21 mouse cellular contexts compared by ENCODE assay signal in the genomic region with DNA sequence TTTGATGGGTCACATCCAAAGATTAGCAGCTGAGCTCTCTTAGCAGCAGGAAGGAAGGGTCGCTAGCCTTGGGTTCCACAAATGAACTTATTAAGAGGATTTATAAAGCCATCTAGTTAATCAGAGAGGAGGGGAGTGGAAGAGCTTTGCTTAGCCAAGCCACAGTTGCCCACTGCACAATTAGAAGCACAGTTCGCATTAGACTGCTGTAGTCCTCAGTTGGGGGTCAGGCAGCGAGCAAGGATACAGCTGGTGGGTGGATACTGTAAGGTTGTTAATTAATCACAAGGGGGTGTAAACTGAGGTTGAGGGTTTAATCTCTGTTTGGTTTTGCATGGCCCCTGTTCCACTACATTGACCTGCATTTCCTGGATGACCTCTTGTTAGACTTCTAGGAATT.
A peak's percentile ranks its signal among the peaks of the same experiment; 100 is the strongest.
DNase-seq lines count a peak whose midpoint lies in the region; ATAC-seq and TF ChIP-seq lines count a peak whose summit lies in the region.
"Had no signal": no experiment of that assay in that cellular context is flagged by ENCODE, and none has a peak within 500 bp of the region (broad histone marks: within the 10 kb centered on the region; RNA-seq: fewer than 3 reads in every experiment).

No protein-coding gene starts in this region.

- WGBS in hindbrain, embryonic 13.5 days: 45% methylated on average over 3 of the region's 3 CpGs
- WGBS in hindbrain, embryonic 12.5 days: 63% methylated on average over 3 of the region's 3 CpGs
- 29% methylated on average over 3 of the region's 3 CpGs for WGBS in forebrain, embryonic 15.5 days

- H3K27me3 ChIP-seq in hindbrain, embryonic 13.5 days: no peaks in the 10 kb centered on the region
- H3K27me3 ChIP-seq in hindbrain, embryonic 12.5 days: no peaks in the 10 kb centered on the region
- no peaks in the 10 kb centered on the region for H3K27me3 ChIP-seq in forebrain, embryonic 15.5 days
- H3K27me3 ChIP-seq: embryonic facial prominence, embryonic 15.5 days; heart, embryonic 13.5 days had no signal

- H3K4me1 ChIP-seq in hindbrain, embryonic 13.5 days (replicated peaks): peaks cover 17% of the 10 kb centered on the region
- H3K4me1 ChIP-seq in hindbrain, embryonic 12.5 days: peaks cover 10% of the 10 kb centered on the region
- peaks cover 23% of the 10 kb centered on the region for H3K4me1 ChIP-seq in forebrain, embryonic 15.5 days
- H3K4me1 ChIP-seq: embryonic facial prominence, embryonic 15.5 days; heart, embryonic 13.5 days had no signal

- H3K4me2 ChIP-seq in hindbrain, embryonic 13.5 days: no peak overlapping the region
- no peak overlapping the region for H3K4me2 ChIP-seq in hindbrain, embryonic 12.5 days (replicated peaks)
- H3K4me2 ChIP-seq in forebrain, embryonic 15.5 days (replicated peaks): no peak overlapping the region
- H3K4me2 ChIP-seq: embryonic facial prominence, embryonic 15.5 days; heart, embryonic 13.5 days; hindbrain, embryonic 14.5 days had no signal

- H3K9me3 ChIP-seq in hindbrain, embryonic 13.5 days: no peaks in the 10 kb centered on the region
- no peaks in the 10 kb centered on the region for H3K9me3 ChIP-seq in hindbrain, embryonic 12.5 days (replicated peaks)
- no peaks in the 10 kb centered on the region for H3K9me3 ChIP-seq in forebrain, embryonic 15.5 days
- H3K9me3 ChIP-seq: embryonic facial prominence, embryonic 15.5 days; heart, embryonic 13.5 days had no signal

- TF ChIP-seq CTCF in layer of hippocampus, adult 2 months (conservative IDR thresholded peaks at IDR 0.05): no peak
- no peak for TF ChIP-seq CTCF in brain, embryonic 14.5 days (IDR thresholded peaks at IDR 0.05; ENCODE audit: borderline replicate concordance, extremely low read depth, insufficient read depth, insufficient read length)

- 0 out of 2 replicates have a peak, but pooled peaks have one; percentile 24 for ATAC-seq in hindbrain, embryonic 13.5 days (ENCODE audit: low FRiP score)
- no peak for ATAC-seq in hindbrain, embryonic 12.5 days (ENCODE audit: low FRiP score)
- ATAC-seq in forebrain, embryonic 15.5 days (replicated peaks): peak; percentile 51; the same call in 1 of the 2 replicates
- ATAC-seq in granulocyte monocyte progenitor cell, adult 5-6 weeks (replicated peaks; ENCODE audit: poor library complexity, severe bottlenecking): no peak

- no peak overlapping the region for H3K27ac ChIP-seq in hindbrain, embryonic 13.5 days
- H3K27ac ChIP-seq in hindbrain, embryonic 12.5 days: no peak overlapping the region
- peak overlapping the region; percentile 14; the same call in 1 of the 2 replicates for H3K27ac ChIP-seq in layer of hippocampus, adult 2 months
- H3K27ac ChIP-seq in forebrain, embryonic 15.5 days (replicated peaks): no peak overlapping the region
- H3K27ac ChIP-seq: embryonic facial prominence, embryonic 15.5 days; gastrocnemius, adult 2 months; heart, embryonic 13.5 days; hindbrain, embryonic 14.5 days had no signal

- no peak for DNase-seq in layer of hippocampus, adult 2 months (ENCODE audit: low spot score in 2 of 2)
- DNase-seq in layer of hippocampus, adult 18-20 months (ENCODE audit: low spot score in 2 of 2): no peak
- DNase-seq in brain, embryonic 14.5 days (ENCODE audit: low read depth): peak; percentile 74
- no peak for DNase-seq in liver
- DNase-seq: adrenal gland, adult 2 months; adrenal gland, postnatal 25 days; cerebellum, adult 2 months; cerebellum, postnatal 10 days; embryo, embryonic 11 days; gastrocnemius, adult 2 months; gastrocnemius, postnatal 25 days; heart, adult 11 months; heart, postnatal 36 days had no signal

- no peak overlapping the region for H3K9ac ChIP-seq in hindbrain, embryonic 13.5 days
- no peak overlapping the region for H3K9ac ChIP-seq in hindbrain, embryonic 12.5 days
- no peak overlapping the region for H3K9ac ChIP-seq in forebrain, embryonic 15.5 days (replicated peaks)
- H3K9ac ChIP-seq: embryonic facial prominence, embryonic 15.5 days; heart, embryonic 13.5 days; hindbrain, embryonic 14.5 days had no signal

- H3K36me3 ChIP-seq in hindbrain, embryonic 13.5 days: no peaks in the 10 kb centered on the region
- no peaks in the 10 kb centered on the region for H3K36me3 ChIP-seq in hindbrain, embryonic 12.5 days
- H3K36me3 ChIP-seq in forebrain, embryonic 15.5 days: no peaks in the 10 kb centered on the region
- H3K36me3 ChIP-seq: embryonic facial prominence, embryonic 15.5 days; heart, embryonic 13.5 days had no signal

- no peak overlapping the region for H3K4me3 ChIP-seq in hindbrain, embryonic 13.5 days
- no peak overlapping the region for H3K4me3 ChIP-seq in hindbrain, embryonic 12.5 days
- no peak overlapping the region for H3K4me3 ChIP-seq in layer of hippocampus, adult 2 months
- no peak overlapping the region for H3K4me3 ChIP-seq in forebrain, embryonic 15.5 days
- H3K4me3 ChIP-seq: embryonic facial prominence, embryonic 15.5 days; erythroblast, embryonic 14.5 days; gastrocnemius, adult 2 months; heart, embryonic 13.5 days had no signal

- no peak for TF ChIP-seq POLR2A in brain, embryonic 14.5 days (IDR thresholded peaks at IDR 0.05; ENCODE audit: borderline replicate concordance, extremely low read depth, insufficient read depth, insufficient read length, poor library complexity, severe bottlenecking)

Comparison
In these comparisons a context has a peak if more than half of its experiments do, and no peak if none do; other contexts are left out.
1. ATAC-seq: peak in hindbrain, embryonic 13.5 days (single experiment) and forebrain, embryonic 15.5 days (single experiment); none in hindbrain, embryonic 12.5 days (single experiment) and granulocyte monocyte progenitor cell, adult 5-6 weeks (single experiment).